Mouse (Mus musculus): Measurements from ENCODE around the gene Lamtor5. TPM values are rescaled to one million over a fixed set of nuclear protein-coding genes. Genes with fewer than 3 reads are reported as not detected.

Gene Lamtor5
- total RNA-seq, 2 experiments from 2014 or later, result 69.5 to 69.7 TPM

GRCm38 (mm10) chr3:107246876-107247275 is 31.8 kb upstream of the Lamtor5 start:
- no peak overlapping the region for H3K4me3 ChIP-seq
- TF ChIP-seq CTCF (IDR thresholded peaks at IDR 0.05), result no peak
- no peak for DNase-seq (ENCODE audit: extremely low spot score in 1 of 2, low spot score in 2 of 2)
- H3K27ac ChIP-seq, result no peak overlapping the region
- intact Hi-C loops (cut with DNase I), result no loop called here

- Histone ChIP-seq H3K27ac (no peak overlapping the region), H3K4me3 (no peak overlapping the region)
- TF ChIP-seq CTCF (IDR thresholded peaks at IDR 0.05), result no peak
- intact Hi-C loops (cut with DNase I), result no loop called here
- no peak for DNase-seq (ENCODE audit: extremely low spot score in 1 of 2, low spot score in 2 of 2)
Observed at GRCm38 (mm10) chr3:107249042-107249441, 29.6 kb upstream of the Lamtor5 start.

GRCm38 (mm10) chr3:107250320-107250719 is 28.3 kb upstream of the Lamtor5 start:
- no peak for DNase-seq (ENCODE audit: extremely low spot score in 1 of 2, low spot score in 2 of 2)
- intact Hi-C loops (cut with DNase I), result no loop called here
- TF ChIP-seq CTCF (IDR thresholded peaks at IDR 0.05), result no peak
- no peak overlapping the region for H3K27ac ChIP-seq
- no peak overlapping the region for H3K4me3 ChIP-seq

GRCm38 (mm10) chr3:107252035-107252434 is 26.6 kb upstream of the Lamtor5 start:
- intact Hi-C loops (cut with DNase I), result no loop called here
- TF ChIP-seq CTCF (IDR thresholded peaks at IDR 0.05), result no peak
- no peak overlapping the region for H3K27ac ChIP-seq
- no peak for DNase-seq (ENCODE audit: extremely low spot score in 1 of 2, low spot score in 2 of 2)
- H3K4me3 ChIP-seq, result no peak overlapping the region

- no peak for TF ChIP-seq CTCF (IDR thresholded peaks at IDR 0.05)
- no peak overlapping the region for H3K4me3 ChIP-seq
- DNase-seq (ENCODE audit: extremely low spot score in 1 of 2, low spot score in 2 of 2), result no peak
- intact Hi-C loops (cut with DNase I), result no loop called here
- H3K27ac ChIP-seq, result no peak overlapping the region
Observed at GRCm38 (mm10) chr3:107253925-107254324, 24.7 kb upstream of the Lamtor5 start.

- no peak overlapping the region for H3K27ac ChIP-seq
- no peak for TF ChIP-seq CTCF (IDR thresholded peaks at IDR 0.05)
- no peak for DNase-seq (ENCODE audit: extremely low spot score in 1 of 2, low spot score in 2 of 2)
- intact Hi-C loops (cut with DNase I), result no loop called here
- H3K4me3 ChIP-seq, result no peak overlapping the region
Observed at GRCm38 (mm10) chr3:107255992-107256391, 22.7 kb upstream of the Lamtor5 start.

- intact Hi-C loops (cut with DNase I), result no loop called here
- no peak overlapping the region for H3K27ac ChIP-seq
- no peak overlapping the region for H3K4me3 ChIP-seq
- no peak for TF ChIP-seq CTCF (IDR thresholded peaks at IDR 0.05)
- no peak for DNase-seq (ENCODE audit: extremely low spot score in 1 of 2, low spot score in 2 of 2)
Observed at GRCm38 (mm10) chr3:107256724-107257123, 21.9 kb upstream of the Lamtor5 start.

GRCm38 (mm10) chr3:107257924-107258323 is 20.7 kb upstream of the Lamtor5 start:
- H3K27ac ChIP-seq, result no peak overlapping the region
- no peak for DNase-seq (ENCODE audit: extremely low spot score in 1 of 2, low spot score in 2 of 2)
- intact Hi-C loops (cut with DNase I), result no loop called here

GRCm38 (mm10) chr3:107260956-107261850 is 17.5 kb upstream of the Lamtor5 start:
- Histone ChIP-seq H3K27ac (peak overlapping the region; percentile 65), H3K4me3 (no peak overlapping the region)
- no peak for TF ChIP-seq CTCF (IDR thresholded peaks at IDR 0.05)
- no peak for DNase-seq (ENCODE audit: extremely low spot score in 1 of 2, low spot score in 2 of 2)
- intact Hi-C loops (cut with DNase I), result no loop called here

More at GRCm38 (mm10) chr3:107257924-107258323, 20.7 kb upstream of the Lamtor5 start:
- H3K4me3 ChIP-seq, result no peak overlapping the region
- TF ChIP-seq CTCF (IDR thresholded peaks at IDR 0.05), result no peak

GRCm38 (mm10) chr3:107261851-107262165 is 16.9 kb upstream of the Lamtor5 start:
- no peak for DNase-seq (ENCODE audit: extremely low spot score in 1 of 2, low spot score in 2 of 2)
- TF ChIP-seq CTCF (IDR thresholded peaks at IDR 0.05), result no peak
- intact Hi-C loops (cut with DNase I), result no loop called here
- Histone ChIP-seq H3K4me3 (no peak overlapping the region), H3K27ac (peak overlapping the region; percentile 65)

- intact Hi-C loops (cut with DNase I), result no loop called here
- no peak for DNase-seq (ENCODE audit: extremely low spot score in 1 of 2, low spot score in 2 of 2)
Observed at GRCm38 (mm10) chr3:107266814-107267345, 11.8 kb upstream of the Lamtor5 start.

GRCm38 (mm10) chr3:107272433-107272832 is 6.2 kb upstream of the Lamtor5 start:
- no peak overlapping the region for H3K27ac ChIP-seq
- no peak for DNase-seq (ENCODE audit: extremely low spot score in 1 of 2, low spot score in 2 of 2)
- H3K4me3 ChIP-seq, result no peak overlapping the region
- TF ChIP-seq CTCF (IDR thresholded peaks at IDR 0.05), result no peak
- intact Hi-C loops (cut with DNase I), result loop anchor here (10.0 kb wide), 1 partner anchor 368 kb away; no protein-coding TSS in a partner anchor

More at GRCm38 (mm10) chr3:107266814-107267345, 11.8 kb upstream of the Lamtor5 start:
- Histone ChIP-seq H3K4me3 (no peak overlapping the region), H3K27ac (no peak overlapping the region)
- TF ChIP-seq CTCF (IDR thresholded peaks at IDR 0.05), result no peak

All from left cerebral cortex, adult 2 months (tissue).